Comparison of ENCODE assay signal across 22 mouse cellular contexts in genomic region chr5:113824228-113824627, GRCm38 (mm10). TPM values are rescaled to one million over a fixed set of nuclear protein-coding genes. Genes with fewer than 3 reads are reported as not detected.
DNase-seq lines count a peak whose midpoint lies in the region; ATAC-seq lines count a peak whose summit lies in the region.
"Had no signal": no experiment of that assay in that cellular context is flagged by ENCODE, and none has a peak within 500 bp of the region (broad histone marks: within the 10 kb centered on the region; RNA-seq: fewer than 3 reads in every experiment).

No protein-coding gene starts in this region.

- H3K4me1 ChIP-seq in midbrain, embryonic 11.5 days (ENCODE audit: control insufficient read depth, insufficient read depth, low read length) = no peaks in the 10 kb centered on the region
- no peaks in the 10 kb centered on the region for H3K4me1 ChIP-seq in midbrain, embryonic 14.5 days (ENCODE audit: control insufficient read depth, insufficient read depth, low read length)
- H3K4me1 ChIP-seq: forebrain, embryonic 13.5 days; heart, embryonic 15.5 days; limb, embryonic 13.5 days had no signal

- no peak overlapping the region for H3K4me3 ChIP-seq in midbrain, embryonic 11.5 days (ENCODE audit: low read depth, low read length)
- H3K4me3 ChIP-seq in midbrain, embryonic 14.5 days (replicated peaks; ENCODE audit: low read depth, low read length) = no peak overlapping the region
- H3K4me3 ChIP-seq: embryonic facial prominence, embryonic 10.5 days; forebrain, embryonic 13.5 days; heart, embryonic 15.5 days; limb, embryonic 13.5 days had no signal

- ATAC-seq in midbrain, embryonic 11.5 days (ENCODE audit: low FRiP score) = no peak
- no peak for ATAC-seq in midbrain, embryonic 14.5 days (ENCODE audit: low FRiP score, low TSS enrichment)
- ATAC-seq in common myeloid progenitor, adult 5-6 weeks (replicated peaks; ENCODE audit: low read depth, poor library complexity, severe bottlenecking) = 0 out of 2 replicates have a peak, but pooled peaks have one; percentile 6
- ATAC-seq: forebrain, embryonic 13.5 days; hindbrain, embryonic 16.5 days; midbrain, embryonic 16.5 days had no signal

- intact Hi-C loops in left cerebral cortex, postnatal 36 days (cut with DNase I) = no loop called here

- WGBS in midbrain, embryonic 11.5 days = 86% methylated on average over 4 of the region's 4 CpGs
- 85% methylated on average over 4 of the region's 4 CpGs for WGBS in midbrain, embryonic 14.5 days

- no peak overlapping the region for H3K9ac ChIP-seq in midbrain, embryonic 11.5 days (ENCODE audit: low read length)
- no peak overlapping the region for H3K9ac ChIP-seq in midbrain, embryonic 14.5 days (replicated peaks; ENCODE audit: low read length)
- H3K9ac ChIP-seq: forebrain, embryonic 13.5 days; heart, embryonic 15.5 days; limb, embryonic 13.5 days; liver, embryonic 14.5 days had no signal

- DNase-seq in midbrain, embryonic 11.5 days (ENCODE audit: low spot score, missing footprints) = peak; percentile 19
- no peak for DNase-seq in midbrain, embryonic 14.5 days
- DNase-seq in naive thymus-derived CD4-positive, alpha-beta T cell, adult 2 months (ENCODE audit: low read depth) = peak; percentile 73
- peak; percentile 50 for DNase-seq in thymus, postnatal 25 days
- DNase-seq in left cerebral cortex, postnatal 36 days (ENCODE audit: low spot score in 2 of 2) = no peak
- DNase-seq in ovary, postnatal 14 days (ENCODE audit: low spot score) = no peak
- no peak for DNase-seq in gastrocnemius, postnatal 4 days (ENCODE audit: low spot score in 2 of 2)
- DNase-seq: adrenal gland, postnatal 25 days; cerebellum, adult 11-12 months; cerebellum, postnatal 36 days; heart, postnatal 4 days; kidney, adult 11 months; spleen, adult 18-20 months had no signal

- no peak overlapping the region for H3K27ac ChIP-seq in midbrain, embryonic 11.5 days (ENCODE audit: low read depth, low read length)
- H3K27ac ChIP-seq in midbrain, embryonic 14.5 days (replicated peaks; ENCODE audit: low read depth, low read length) = no peak overlapping the region
- H3K27ac ChIP-seq: embryonic facial prominence, embryonic 10.5 days; forebrain, embryonic 13.5 days; heart, embryonic 15.5 days; limb, embryonic 13.5 days; liver, embryonic 14.5 days had no signal

- no peaks in the 10 kb centered on the region for H3K36me3 ChIP-seq in midbrain, embryonic 11.5 days (ENCODE audit: control insufficient read depth, insufficient read depth, low read length)
- no peaks in the 10 kb centered on the region for H3K36me3 ChIP-seq in midbrain, embryonic 14.5 days (ENCODE audit: control insufficient read depth, insufficient read depth, low read length)
- H3K36me3 ChIP-seq: embryonic facial prominence, embryonic 10.5 days; heart, embryonic 15.5 days; limb, embryonic 13.5 days had no signal

- H3K9me3 ChIP-seq in midbrain, embryonic 11.5 days (ENCODE audit: control insufficient read depth, low read length) = no peaks in the 10 kb centered on the region
- no peaks in the 10 kb centered on the region for H3K9me3 ChIP-seq in midbrain, embryonic 14.5 days (ENCODE audit: control insufficient read depth, low read length)
- H3K9me3 ChIP-seq: embryonic facial prominence, embryonic 10.5 days; forebrain, embryonic 13.5 days; heart, embryonic 15.5 days; limb, embryonic 13.5 days; megakaryocyte, embryonic 14.5 days had no signal

- H3K27me3 ChIP-seq in midbrain, embryonic 11.5 days (ENCODE audit: control insufficient read depth, insufficient read depth, low read length) = no peaks in the 10 kb centered on the region
- no peaks in the 10 kb centered on the region for H3K27me3 ChIP-seq in midbrain, embryonic 14.5 days (ENCODE audit: control insufficient read depth, insufficient read depth, low read length)
- H3K27me3 ChIP-seq: heart, embryonic 15.5 days; limb, embryonic 13.5 days had no signal

- H3K4me2 ChIP-seq in midbrain, embryonic 11.5 days = no peak overlapping the region
- no peak overlapping the region for H3K4me2 ChIP-seq in midbrain, embryonic 14.5 days (ENCODE audit: low read length)
- H3K4me2 ChIP-seq: forebrain, embryonic 13.5 days; heart, embryonic 15.5 days; limb, embryonic 13.5 days had no signal

RNA-seq across cellular contexts. Expression of gene Selplg, which starts 8.2 kb away (rescaled TPM):
- 1.3 TPM in 2 replicates for polyA plus RNA-seq in midbrain, embryonic 11.5 days (2014; fragmentation: Nextera tagmentation; extraction: Ambion mirVana)
- polyA plus RNA-seq in midbrain, embryonic 14.5 days (2014; fragmentation: Nextera tagmentation; extraction: Ambion mirVana) = 1.1 and 2.6 TPM in 2 replicates
- 91.4 and 108 TPM in 2 replicates for total RNA-seq in common myeloid progenitor, adult 5-6 weeks (2017)
- 10 to 100 TPM; 29.3 to 32.2 TPM for total RNA-seq in left cerebral cortex, postnatal 36 days (2021)
- 1 to 10 TPM; 3.0 to 3.1 TPM for total RNA-seq in gastrocnemius, postnatal 4 days (2021)

RNA-seq across cellular contexts. Expression of gene Tmem119, which starts 23.9 kb away (rescaled TPM):
- 9.9 and 10.9 TPM in 2 replicates for polyA plus RNA-seq in midbrain, embryonic 11.5 days (2014; fragmentation: Nextera tagmentation; extraction: Ambion mirVana)
- polyA plus RNA-seq in midbrain, embryonic 14.5 days (2014; fragmentation: Nextera tagmentation; extraction: Ambion mirVana) = 1.00 and 3.2 TPM in 2 replicates
- 2.7 and 3.6 TPM in 2 replicates for total RNA-seq in common myeloid progenitor, adult 5-6 weeks (2017)
- total RNA-seq in left cerebral cortex, postnatal 36 days (2021) = 10 to 100 TPM; 22.1 to 25.2 TPM
- 10 to 100 TPM; 30.8 to 34.9 TPM for total RNA-seq in gastrocnemius, postnatal 4 days (2021)

RNA-seq across cellular contexts. Expression of gene Iscu, which starts 51.7 kb away (rescaled TPM):
- polyA plus RNA-seq in midbrain, embryonic 11.5 days (2014; fragmentation: Nextera tagmentation; extraction: Ambion mirVana) = 117 and 121 TPM in 2 replicates
- polyA plus RNA-seq in midbrain, embryonic 14.5 days (2014; fragmentation: Nextera tagmentation; extraction: Ambion mirVana) = 87.6 and 92.2 TPM in 2 replicates
- total RNA-seq in common myeloid progenitor, adult 5-6 weeks (2017) = 78.7 and 91.1 TPM in 2 replicates
- 100 to 1,000 TPM; 121 to 134 TPM for total RNA-seq in left cerebral cortex, postnatal 36 days (2021)
- 10 to 100 TPM; 69.5 to 70.2 TPM for total RNA-seq in gastrocnemius, postnatal 4 days (2021)

RNA-seq across cellular contexts. Expression of gene Sart3, which starts 51.9 kb away (rescaled TPM):
- 49.6 and 55.2 TPM in 2 replicates for polyA plus RNA-seq in midbrain, embryonic 11.5 days (2014; fragmentation: Nextera tagmentation; extraction: Ambion mirVana)
- 36.4 and 40.1 TPM in 2 replicates for polyA plus RNA-seq in midbrain, embryonic 14.5 days (2014; fragmentation: Nextera tagmentation; extraction: Ambion mirVana)
- total RNA-seq in common myeloid progenitor, adult 5-6 weeks (2017) = 45.7 and 62.7 TPM in 2 replicates
- total RNA-seq in left cerebral cortex, postnatal 36 days (2021) = 10 to 100 TPM; 34.3 to 45.9 TPM
- total RNA-seq in gastrocnemius, postnatal 4 days (2021) = 10 to 100 TPM; 18.9 to 21.9 TPM

Comparison
In these comparisons a context has a peak if more than half of its experiments do, and no peak if none do; other contexts are left out.
1. DNase-seq: peak in midbrain, embryonic 11.5 days (single experiment), naive thymus-derived CD4-positive, alpha-beta T cell, adult 2 months (single experiment) and thymus, postnatal 25 days (single experiment); none in midbrain, embryonic 14.5 days (single experiment), left cerebral cortex, postnatal 36 days (0 of 2), ovary, postnatal 14 days (single experiment) and gastrocnemius, postnatal 4 days (0 of 2).
2. RNA of gene Selplg, which starts 8.2 kb away (total RNA-seq): 91.4 to 108 TPM in common myeloid progenitor, adult 5-6 weeks and 29.3 to 32.2 TPM in left cerebral cortex, postnatal 36 days; 3.0 to 3.1 TPM in gastrocnemius, postnatal 4 days; every median in the first group is over 4 times any median in the second.